ENCODE assay signal across 8 mouse cellular contexts in genomic region chr10:128211390-128212108, GRCm38 (mm10). TPM values are rescaled to one million over a fixed set of nuclear protein-coding genes. Genes with fewer than 3 reads are reported as not detected.
DNase-seq lines count a peak whose midpoint lies in the region; ATAC-seq and TF ChIP-seq lines count a peak whose summit lies in the region.

TSS of gene Spryd4 (minus strand) at chr10:128211807.

- peak within 1 kb of the TSS; percentile 47 for H3K4me3 ChIP-seq in forebrain, embryonic 11.5 days (ENCODE audit: low read depth, low read length)
- peak within 1 kb of the TSS; percentile 84 for H3K4me3 ChIP-seq in heart, embryonic 16.5 days (ENCODE audit: low read length)
- H3K4me3 ChIP-seq in liver, embryonic 15.5 days (replicated peaks): peak within 1 kb of the TSS; percentile 70
- H3K4me3 ChIP-seq in neural tube, embryonic 12.5 days: peak within 1 kb of the TSS; percentile 45
- peak within 1 kb of the TSS; percentile 91 for H3K4me3 ChIP-seq in testis, adult 2 months (ENCODE audit: control insufficient read depth, low read depth, low read length)

- no peak within 1 kb of the TSS; the same call in 1 of the 2 replicates for H3K27ac ChIP-seq in forebrain, embryonic 11.5 days (ENCODE audit: low read depth, low read length)
- H3K27ac ChIP-seq in heart, embryonic 16.5 days (ENCODE audit: low read length): peak within 1 kb of the TSS; percentile 68
- H3K27ac ChIP-seq in liver, embryonic 15.5 days (replicated peaks): peak within 1 kb of the TSS; percentile 73
- no peak within 1 kb of the TSS for H3K27ac ChIP-seq in neural tube, embryonic 12.5 days
- peak within 1 kb of the TSS; percentile 14; the same call in 1 of the 2 replicates for H3K27ac ChIP-seq in testis, adult 2 months (ENCODE audit: control insufficient read depth, insufficient read depth, low read depth, low read length)

- no peak for TF ChIP-seq CTCF in testis, adult 2 months (IDR thresholded peaks at IDR 0.05; ENCODE audit: control insufficient read depth, insufficient read depth, insufficient replicate concordance, low read depth, low read length)

- under 1% methylated on average over 30 of the region's 30 CpGs for WGBS in forebrain, embryonic 11.5 days
- WGBS in heart, embryonic 16.5 days: under 1% methylated on average over 30 of the region's 30 CpGs
- WGBS in liver, embryonic 15.5 days (ENCODE audit: insufficient replicate concordance): under 1% methylated on average over 30 of the region's 30 CpGs
- WGBS in neural tube, embryonic 12.5 days: under 1% methylated on average over 30 of the region's 30 CpGs

- H3K9me3 ChIP-seq in forebrain, embryonic 11.5 days (ENCODE audit: control insufficient read depth, low read length): no peaks in the 10 kb centered on the region
- H3K9me3 ChIP-seq in heart, embryonic 16.5 days (replicated peaks; ENCODE audit: control insufficient read depth, low read length): no peaks in the 10 kb centered on the region
- no peaks in the 10 kb centered on the region for H3K9me3 ChIP-seq in liver, embryonic 15.5 days (replicated peaks)
- no peaks in the 10 kb centered on the region for H3K9me3 ChIP-seq in neural tube, embryonic 12.5 days

- no peaks in the 10 kb centered on the region for H3K36me3 ChIP-seq in forebrain, embryonic 11.5 days (ENCODE audit: control insufficient read depth, insufficient read depth, low read length)
- H3K36me3 ChIP-seq in heart, embryonic 16.5 days (ENCODE audit: control insufficient read depth, insufficient read depth): no peaks in the 10 kb centered on the region
- H3K36me3 ChIP-seq in liver, embryonic 15.5 days (replicated peaks): peaks cover 18% of the 10 kb centered on the region; the same call in 1 of the 2 replicates
- no peaks in the 10 kb centered on the region for H3K36me3 ChIP-seq in neural tube, embryonic 12.5 days
- H3K36me3 ChIP-seq in testis, adult 2 months (ENCODE audit: control insufficient read depth, insufficient read depth, low read length): no peaks in the 10 kb centered on the region

- peak; percentile 81 to 87 for DNase-seq in CD8-positive naive resting alpha-beta T cell, adult 2 months (ENCODE audit: low read depth in 2 of 2, low spot score in 2 of 2)
- peak; percentile 87 for DNase-seq in c-Kit-positive CD71-negative TER-119-negative erythroid progenitor cells, embryonic 14.5 days (ENCODE audit: low read depth)
- DNase-seq in forebrain, embryonic 11.5 days (ENCODE audit: low spot score): peak; percentile 95
- DNase-seq in kidney, postnatal 36 days: peak; percentile 94 to 97

- peaks cover 6% of the 10 kb centered on the region; the same call in 1 of the 2 replicates for H3K4me1 ChIP-seq in forebrain, embryonic 11.5 days (replicated peaks; ENCODE audit: control insufficient read depth, insufficient read depth, low read length)
- H3K4me1 ChIP-seq in heart, embryonic 16.5 days (ENCODE audit: control insufficient read depth, insufficient read depth, low read length): peaks cover 7% of the 10 kb centered on the region
- H3K4me1 ChIP-seq in liver, embryonic 15.5 days (replicated peaks): peaks cover 31% of the 10 kb centered on the region
- peaks cover 12% of the 10 kb centered on the region for H3K4me1 ChIP-seq in neural tube, embryonic 12.5 days
- peaks cover 9% of the 10 kb centered on the region for H3K4me1 ChIP-seq in testis, adult 2 months (ENCODE audit: control insufficient read depth, insufficient read depth, low read length)

- TF ChIP-seq POLR2A in testis, adult 2 months (IDR thresholded peaks at IDR 0.05; ENCODE audit: control insufficient read depth, low read depth, low read length): peak; percentile 80; the same call in 1 of the 2 replicates

- H3K9ac ChIP-seq in forebrain, embryonic 11.5 days (ENCODE audit: low read length): peak within 1 kb of the TSS; percentile 41
- peak within 1 kb of the TSS; percentile 77 for H3K9ac ChIP-seq in heart, embryonic 16.5 days (ENCODE audit: low read length)
- H3K9ac ChIP-seq in liver, embryonic 15.5 days: peak within 1 kb of the TSS; percentile 67
- H3K9ac ChIP-seq in neural tube, embryonic 12.5 days: peak within 1 kb of the TSS; percentile 47

- ATAC-seq in forebrain, embryonic 11.5 days (replicated peaks; ENCODE audit: low FRiP score): peak; percentile 96
- ATAC-seq in heart, embryonic 16.5 days (replicated peaks; ENCODE audit: extremely low read depth, insufficient read depth, low FRiP score): peak; percentile 90
- peak; percentile 86 for ATAC-seq in liver, embryonic 15.5 days (ENCODE audit: insufficient read depth)
- ATAC-seq in neural tube, embryonic 12.5 days (ENCODE audit: low FRiP score, low read depth): peak; percentile 91

- H3K4me2 ChIP-seq in forebrain, embryonic 11.5 days (ENCODE audit: low read depth, low read length, severe bottlenecking): peak within 1 kb of the TSS; percentile 85
- H3K4me2 ChIP-seq in heart, embryonic 16.5 days (ENCODE audit: low read depth, low read length): peak within 1 kb of the TSS; percentile 97
- H3K4me2 ChIP-seq in liver, embryonic 15.5 days: peak within 1 kb of the TSS; percentile 89
- peak within 1 kb of the TSS; percentile 70 for H3K4me2 ChIP-seq in neural tube, embryonic 12.5 days (replicated peaks)

- no peaks in the 10 kb centered on the region for H3K27me3 ChIP-seq in forebrain, embryonic 11.5 days (ENCODE audit: control insufficient read depth, insufficient read depth, low read length)
- 0 out of 2 replicates have a peak, but pooled peaks cover 3% of the 10 kb centered on the region for H3K27me3 ChIP-seq in heart, embryonic 16.5 days (ENCODE audit: control insufficient read depth, insufficient read depth, low read length)
- H3K27me3 ChIP-seq in liver, embryonic 15.5 days: 0 out of 2 replicates have a peak, but pooled peaks cover 11% of the 10 kb centered on the region
- no peaks in the 10 kb centered on the region; the same call in 1 of the 2 replicates for H3K27me3 ChIP-seq in neural tube, embryonic 12.5 days (replicated peaks)
- no peaks in the 10 kb centered on the region for H3K27me3 ChIP-seq in testis, adult 2 months (ENCODE audit: control insufficient read depth, insufficient read depth, low read length)

RNA-seq across cellular contexts. Expression of gene Spryd4, which starts in this region (rescaled TPM):
- 23.1 and 26.7 TPM in 2 replicates for polyA plus RNA-seq in forebrain, embryonic 11.5 days (2014; fragmentation: Nextera tagmentation; extraction: Ambion mirVana)
- 45.1 and 46.1 TPM in 2 replicates for polyA plus RNA-seq in heart, embryonic 16.5 days (2015; fragmentation: Nextera tagmentation; extraction: Ambion mirVana)
- 26.2 and 29.0 TPM in 2 replicates for polyA plus RNA-seq in liver, embryonic 15.5 days (2015; fragmentation: Nextera tagmentation; extraction: Ambion mirVana)
- polyA plus RNA-seq in neural tube, embryonic 12.5 days (2016; fragmentation: Nextera tagmentation; extraction: Ambion mirVana): 21.8 and 21.9 TPM in 2 replicates
- polyA plus RNA-seq in testis, adult 2 months (2012; rRNA removed): 3.1 and 3.4 TPM in 2 replicates

Comparison
In these comparisons a context has a peak if more than half of its experiments do, and no peak if none do; other contexts are left out.
1. H3K27ac ChIP-seq: peak in heart, embryonic 16.5 days (single experiment), liver, embryonic 15.5 days (single experiment) and testis, adult 2 months (single experiment); none in forebrain, embryonic 11.5 days (single experiment) and neural tube, embryonic 12.5 days (single experiment).
2. Peak in every context shown above with its lines, with median percentiles within 50 percentile points of each other: DNase-seq, ATAC-seq, H3K4me2 ChIP-seq, H3K4me3 ChIP-seq and H3K9ac ChIP-seq.